Mouse (Mus musculus): Measurements from ENCODE around the gene Spata13. TPM values are rescaled to one million over a fixed set of nuclear protein-coding genes. Genes with fewer than 3 reads are reported as not detected.
A peak's percentile ranks its signal among the peaks of the same experiment; 100 is the strongest.

Spata13 gene
- polyA plus RNA-seq, 1 experiment from 2014 or later = 11.2 TPM

DNA sequence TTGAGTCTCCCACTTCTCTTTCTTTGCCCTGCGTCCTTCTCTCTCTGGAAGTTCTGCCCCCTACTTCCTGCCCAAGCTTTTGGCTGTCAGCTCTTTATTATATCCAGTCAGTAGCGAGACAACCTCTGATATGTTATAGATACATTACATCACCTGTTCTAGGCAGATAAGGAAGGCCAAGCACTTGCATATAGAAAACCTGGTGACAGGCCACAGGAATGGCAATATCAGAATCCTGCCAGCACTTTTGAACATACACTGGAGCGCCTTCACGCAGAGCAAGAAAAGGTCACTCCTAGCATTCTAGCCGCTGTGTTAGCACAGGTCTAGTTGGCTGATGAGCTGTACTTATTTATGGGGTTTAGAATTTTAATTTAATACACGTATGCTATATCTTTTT is 70.7 kb downstream of the Spata13 start:
- WGBS = 38% methylated on average over 6 of the region's 6 CpGs
- TF ChIP-seq CTCF (IDR thresholded peaks at IDR 0.05; ENCODE audit: low read depth) = no peak
- TF ChIP-seq EP300 (optimal IDR thresholded peaks at IDR 0.05) = no peak
- Histone ChIP-seq H3K27me3 (ENCODE audit: control insufficient read depth, insufficient read depth, low read length) (no peaks in the 10 kb centered on the region), H3K4me1 (replicated peaks; ENCODE audit: control insufficient read depth, insufficient read depth) (no peaks in the 10 kb centered on the region; the same call in 1 of the 2 replicates), H3K36me3 (ENCODE audit: control insufficient read depth, insufficient read depth, low read length) (no peaks in the 10 kb centered on the region; the same call in 1 of the 2 replicates), H3K4me3 (ENCODE audit: low read depth, low read length) (no peak overlapping the region), H3K9ac (ENCODE audit: low read length) (no peak overlapping the region), H3K4me2 (replicated peaks; ENCODE audit: low read depth) (peak overlapping the region; percentile 17; the same call in 1 of the 2 replicates), H3K9me3 (ENCODE audit: control insufficient read depth, low read length) (no peaks in the 10 kb centered on the region), H3K27ac (replicated peaks) (peak overlapping the region; percentile 61)
- ATAC-seq (ENCODE audit: low FRiP score, low TSS enrichment) = peak; percentile 51
- no peak for DNase-seq (ENCODE audit: low spot score)

DNA sequence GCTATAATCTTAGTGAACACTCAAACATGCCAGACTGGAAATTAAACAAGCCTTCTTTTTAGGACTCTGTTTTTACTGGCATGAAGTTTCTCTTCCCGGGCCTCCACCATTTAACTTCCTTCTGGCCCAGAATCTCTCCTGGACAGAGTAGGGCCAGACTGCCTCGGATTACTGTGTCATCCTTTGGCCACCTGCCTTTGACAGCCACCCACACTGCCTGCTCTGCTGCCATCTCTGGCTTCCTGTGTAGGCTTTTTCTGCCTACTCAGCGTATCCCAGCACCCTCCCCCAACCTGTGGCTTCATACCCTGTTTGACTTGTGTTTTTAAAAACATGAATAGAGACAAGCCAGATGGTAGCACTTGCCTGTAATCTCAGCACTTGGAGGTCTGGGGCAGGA is 71.2 kb downstream of the Spata13 start:
- peak overlapping the region; percentile 17; the same call in 1 of the 2 replicates for H3K4me2 ChIP-seq (replicated peaks; ENCODE audit: low read depth)
- 13% methylated on average over 3 of the region's 3 CpGs for WGBS
- peak overlapping the region; percentile 61; the same call in 1 of the 2 replicates for H3K27ac ChIP-seq (replicated peaks)
- H3K9me3 ChIP-seq (ENCODE audit: control insufficient read depth, low read length) = no peaks in the 10 kb centered on the region
- no peaks in the 10 kb centered on the region for H3K27me3 ChIP-seq (ENCODE audit: control insufficient read depth, insufficient read depth, low read length)
- no peak for DNase-seq (ENCODE audit: low spot score)
- H3K9ac ChIP-seq (ENCODE audit: low read length) = no peak overlapping the region
- no peaks in the 10 kb centered on the region; the same call in 1 of the 2 replicates for H3K36me3 ChIP-seq (ENCODE audit: control insufficient read depth, insufficient read depth, low read length)
- H3K4me1 ChIP-seq (replicated peaks; ENCODE audit: control insufficient read depth, insufficient read depth) = no peaks in the 10 kb centered on the region; the same call in 1 of the 2 replicates
- no peak overlapping the region for H3K4me3 ChIP-seq (ENCODE audit: low read depth, low read length)
- ATAC-seq (ENCODE audit: low FRiP score, low TSS enrichment) = peak; percentile 46
- no peak for TF ChIP-seq EP300 (optimal IDR thresholded peaks at IDR 0.05)
- TF ChIP-seq CTCF (IDR thresholded peaks at IDR 0.05; ENCODE audit: low read depth) = no peak

DNA sequence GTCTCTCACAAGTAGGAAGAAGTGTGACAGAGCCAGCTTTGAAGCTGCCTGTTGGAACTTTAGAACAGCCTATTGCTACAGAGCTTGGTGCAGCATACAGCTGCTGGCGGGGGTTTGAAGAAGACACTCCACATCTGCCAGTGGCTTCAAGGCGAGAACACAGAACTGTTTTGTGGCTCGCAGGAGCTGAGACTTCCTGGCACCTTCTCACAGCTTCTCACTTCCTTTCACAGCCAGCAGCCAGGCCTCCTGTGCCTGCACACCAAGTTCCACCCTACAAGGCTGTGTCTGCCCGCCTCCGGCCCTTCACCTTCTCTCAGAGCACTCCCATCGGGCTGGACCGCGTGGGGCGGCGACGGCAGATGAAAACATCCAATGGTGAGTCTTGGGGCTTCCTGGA is 75.4 kb downstream of the Spata13 start:
- no peak overlapping the region for H3K4me3 ChIP-seq (ENCODE audit: low read depth, low read length)
- DNase-seq (ENCODE audit: low spot score) = no peak
- H3K9ac ChIP-seq (ENCODE audit: low read length) = no peak overlapping the region
- H3K9me3 ChIP-seq (ENCODE audit: control insufficient read depth, low read length) = no peaks in the 10 kb centered on the region
- H3K36me3 ChIP-seq (ENCODE audit: control insufficient read depth, insufficient read depth, low read length) = peaks cover 5% of the 10 kb centered on the region; the same call in 1 of the 2 replicates
- H3K27ac ChIP-seq (replicated peaks) = no peak overlapping the region
- no peaks in the 10 kb centered on the region for H3K27me3 ChIP-seq (ENCODE audit: control insufficient read depth, insufficient read depth, low read length)
- no peak for TF ChIP-seq CTCF (IDR thresholded peaks at IDR 0.05; ENCODE audit: low read depth)
- TF ChIP-seq EP300 (optimal IDR thresholded peaks at IDR 0.05) = no peak
- H3K4me2 ChIP-seq (replicated peaks; ENCODE audit: low read depth) = no peak overlapping the region
- no peak for ATAC-seq (ENCODE audit: low FRiP score, low TSS enrichment)
- no peaks in the 10 kb centered on the region; the same call in 1 of the 2 replicates for H3K4me1 ChIP-seq (replicated peaks; ENCODE audit: control insufficient read depth, insufficient read depth)
- 66% methylated on average over 11 of the region's 11 CpGs for WGBS

DNA sequence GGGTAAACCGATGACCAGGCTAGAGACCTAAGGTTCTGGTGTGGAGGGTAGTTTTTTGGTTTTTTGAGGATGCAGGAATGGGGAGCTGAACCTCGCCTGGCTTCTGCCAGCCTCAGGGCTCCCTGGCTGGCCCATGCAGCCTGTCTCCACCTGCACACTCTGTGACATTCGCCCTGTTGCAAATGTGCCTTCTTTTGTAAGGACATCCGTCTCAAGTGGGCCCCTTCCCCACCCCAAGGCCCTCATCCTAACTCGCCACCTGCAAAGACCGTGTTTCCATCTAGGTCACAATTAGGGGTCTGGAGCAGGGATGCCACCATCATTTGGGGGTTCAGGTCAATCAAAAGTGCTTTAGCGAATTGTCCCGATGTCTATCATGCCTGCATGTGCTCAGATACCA is 75.9 kb downstream of the Spata13 start:
- H3K27ac ChIP-seq (replicated peaks) = no peak overlapping the region
- peaks cover 5% of the 10 kb centered on the region; the same call in 1 of the 2 replicates for H3K36me3 ChIP-seq (ENCODE audit: control insufficient read depth, insufficient read depth, low read length)
- H3K9me3 ChIP-seq (ENCODE audit: control insufficient read depth, low read length) = no peaks in the 10 kb centered on the region
- H3K4me3 ChIP-seq (ENCODE audit: low read depth, low read length) = no peak overlapping the region
- WGBS = 90% methylated on average over 8 of the region's 8 CpGs
- no peak overlapping the region for H3K9ac ChIP-seq (ENCODE audit: low read length)
- H3K27me3 ChIP-seq (ENCODE audit: control insufficient read depth, insufficient read depth, low read length) = no peaks in the 10 kb centered on the region
- DNase-seq (ENCODE audit: low spot score) (no peak), ATAC-seq (ENCODE audit: low FRiP score, low TSS enrichment) (no peak)
- no peak for TF ChIP-seq CTCF (IDR thresholded peaks at IDR 0.05; ENCODE audit: low read depth)
- no peak for TF ChIP-seq EP300 (optimal IDR thresholded peaks at IDR 0.05)
- H3K4me2 ChIP-seq (replicated peaks; ENCODE audit: low read depth) = no peak overlapping the region
- no peaks in the 10 kb centered on the region; the same call in 1 of the 2 replicates for H3K4me1 ChIP-seq (replicated peaks; ENCODE audit: control insufficient read depth, insufficient read depth)

DNA sequence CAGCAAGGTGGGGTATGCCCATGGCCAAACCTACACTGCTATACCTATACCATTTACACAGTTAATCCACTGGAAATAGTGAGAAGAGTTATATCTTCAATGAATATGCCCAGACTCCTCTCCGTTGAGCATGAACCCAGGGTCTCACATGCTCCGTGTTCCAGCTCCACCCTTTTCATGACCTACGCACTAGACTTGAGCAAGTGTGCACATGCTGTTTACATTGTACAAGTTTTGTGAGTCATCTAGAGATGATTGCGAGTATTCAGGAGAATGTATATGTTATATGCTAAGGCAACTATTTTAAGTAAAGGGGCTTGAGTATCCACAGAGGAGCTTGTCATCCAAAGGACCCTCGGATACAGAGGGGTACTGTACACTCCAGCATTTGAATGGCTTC is 77.4 kb downstream of the Spata13 start:
- TF ChIP-seq EP300 (optimal IDR thresholded peaks at IDR 0.05) (no peak), CTCF (IDR thresholded peaks at IDR 0.05; ENCODE audit: low read depth) (no peak)
- Histone ChIP-seq H3K9me3 (ENCODE audit: control insufficient read depth, low read length) (no peaks in the 10 kb centered on the region), H3K27ac (replicated peaks) (no peak overlapping the region), H3K27me3 (ENCODE audit: control insufficient read depth, insufficient read depth, low read length) (no peaks in the 10 kb centered on the region), H3K4me3 (ENCODE audit: low read depth, low read length) (no peak overlapping the region), H3K4me2 (replicated peaks; ENCODE audit: low read depth) (no peak overlapping the region), H3K9ac (ENCODE audit: low read length) (no peak overlapping the region), H3K36me3 (ENCODE audit: control insufficient read depth, insufficient read depth, low read length) (peaks cover 5% of the 10 kb centered on the region; the same call in 1 of the 2 replicates), H3K4me1 (replicated peaks; ENCODE audit: control insufficient read depth, insufficient read depth) (no peaks in the 10 kb centered on the region)
- WGBS = 48% methylated on average over 5 of the region's 5 CpGs
- DNase-seq (ENCODE audit: low spot score) (no peak), ATAC-seq (ENCODE audit: low FRiP score, low TSS enrichment) (peak; percentile 68)

DNA sequence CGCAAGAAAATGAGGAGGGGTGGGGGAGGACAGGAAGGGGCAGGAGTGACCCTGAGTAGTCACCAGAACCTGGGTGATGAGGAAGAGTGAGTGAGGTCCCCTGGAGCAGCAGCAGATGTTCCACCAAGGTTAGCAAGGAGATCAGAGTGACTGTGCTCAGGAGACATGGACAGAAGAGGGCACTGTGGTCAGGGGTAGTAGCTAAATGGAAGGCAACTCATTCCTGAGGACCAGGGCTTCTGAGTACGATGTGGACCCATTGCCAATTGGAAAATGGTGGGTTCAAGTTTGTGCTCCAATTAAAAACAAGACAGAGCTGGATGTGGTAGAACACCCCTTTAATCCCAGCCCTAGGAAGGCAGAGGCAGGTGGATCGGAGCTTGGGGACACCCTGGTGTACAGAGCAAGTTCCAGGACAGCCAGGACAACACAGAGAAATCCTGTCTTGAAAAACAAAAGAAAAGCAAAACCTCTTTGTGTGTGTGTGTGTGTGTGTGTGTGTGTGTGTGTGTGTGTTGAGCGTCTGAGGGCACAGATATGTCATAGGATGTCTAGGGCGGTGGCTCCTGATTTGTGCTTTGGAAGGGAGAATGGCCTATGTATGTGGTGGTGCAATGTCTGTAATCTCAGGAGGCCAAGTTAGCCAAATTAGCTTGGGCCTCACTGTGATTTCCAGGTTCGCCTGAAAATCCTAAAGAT is 77.9 kb downstream of the Spata13 start:
- ATAC-seq (ENCODE audit: low FRiP score, low TSS enrichment) = no peak
- Histone ChIP-seq H3K4me3 (ENCODE audit: low read depth, low read length) (no peak overlapping the region), H3K36me3 (ENCODE audit: control insufficient read depth, insufficient read depth, low read length) (peaks cover 5% of the 10 kb centered on the region; the same call in 1 of the 2 replicates), H3K4me1 (replicated peaks; ENCODE audit: control insufficient read depth, insufficient read depth) (no peaks in the 10 kb centered on the region), H3K27me3 (ENCODE audit: control insufficient read depth, insufficient read depth, low read length) (no peaks in the 10 kb centered on the region), H3K27ac (replicated peaks) (no peak overlapping the region), H3K9me3 (ENCODE audit: control insufficient read depth, low read length) (no peaks in the 10 kb centered on the region), H3K9ac (ENCODE audit: low read length) (no peak overlapping the region), H3K4me2 (replicated peaks; ENCODE audit: low read depth) (no peak overlapping the region)
- DNase-seq (ENCODE audit: low spot score) = no peak
- 85% methylated on average over 6 of the region's 6 CpGs for WGBS
- TF ChIP-seq CTCF (IDR thresholded peaks at IDR 0.05; ENCODE audit: low read depth) = peak; percentile 63
- no peak for TF ChIP-seq EP300 (optimal IDR thresholded peaks at IDR 0.05)
